Mouse (Mus musculus): ENCODE measurements at regions not wholly inside any gene's neighbourhood (a gene's known extent, or its start where the extent isn't known, plus 50 kb on each side); places are given as distances from the start of the nearest gene placed in this dataset.
A peak's percentile ranks its signal among the peaks of the same experiment; 100 is the strongest.

- DNase-seq (ENCODE audit: low spot score in 2 of 2): no peak
Measured at GRCm38 (mm10) chr4:125270951-125271350, 143.3 kb upstream of the Zc3h12a start.

- no peak for DNase-seq (ENCODE audit: low spot score in 2 of 2)
Measured at GRCm38 (mm10) chr4:125266212-125266611, 138.6 kb upstream of the Zc3h12a start.

DNA sequence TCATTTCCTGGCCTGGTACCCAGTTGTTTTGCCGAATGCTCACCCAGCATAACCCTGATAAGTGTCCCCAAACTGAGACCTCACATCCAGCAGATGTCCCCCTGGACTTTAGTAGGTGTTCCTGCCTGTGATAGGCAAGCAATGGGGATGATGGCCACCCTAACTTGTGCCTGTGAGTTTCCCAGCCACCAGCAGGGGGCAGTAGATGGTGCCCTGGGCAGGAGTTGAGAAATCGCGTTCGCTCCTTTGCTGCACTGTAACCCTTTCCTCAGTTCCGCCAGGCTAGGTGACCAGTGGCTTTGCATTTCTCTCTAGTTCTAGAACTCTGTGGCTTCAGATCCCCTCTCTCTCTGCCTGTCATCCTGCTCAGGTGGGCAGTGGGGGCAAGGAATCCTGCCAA lies 137.9 kb upstream of the Zc3h12a start:
- DNase-seq (ENCODE audit: low spot score in 2 of 2): peak in 1 of 2 experiments; percentile 50

- DNase-seq (ENCODE audit: low spot score in 2 of 2): no peak
Measured at GRCm38 (mm10) chr4:125265065-125265464, 137.4 kb upstream of the Zc3h12a start.

GRCm38 (mm10) chr4:125261547-125261946 lies 133.9 kb upstream of the Zc3h12a start:
- peak; percentile 46 to 52 for DNase-seq (ENCODE audit: low spot score in 2 of 2)

DNA sequence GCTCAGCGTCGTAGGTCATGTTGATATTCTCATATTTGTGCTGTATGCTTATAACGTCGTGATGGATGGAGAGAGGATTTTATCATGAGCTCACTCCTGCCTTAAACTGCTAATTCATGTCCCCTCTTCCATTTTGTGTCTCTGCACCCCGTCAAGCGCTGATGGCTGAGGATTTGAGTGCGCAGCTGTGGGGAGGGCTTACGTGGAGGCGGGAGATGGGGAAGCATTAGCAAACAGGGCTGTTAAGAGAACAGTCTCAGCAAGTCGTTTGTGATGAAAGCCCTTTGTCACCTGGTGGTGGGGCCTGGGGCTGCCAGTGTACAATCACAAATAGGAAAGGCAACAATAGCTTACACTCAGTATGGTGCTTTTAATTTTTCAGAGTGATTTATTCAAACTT lies 131.7 kb upstream of the Zc3h12a start:
- peak in 1 of 2 experiments; percentile 43 for DNase-seq (ENCODE audit: low spot score in 2 of 2)

DNA sequence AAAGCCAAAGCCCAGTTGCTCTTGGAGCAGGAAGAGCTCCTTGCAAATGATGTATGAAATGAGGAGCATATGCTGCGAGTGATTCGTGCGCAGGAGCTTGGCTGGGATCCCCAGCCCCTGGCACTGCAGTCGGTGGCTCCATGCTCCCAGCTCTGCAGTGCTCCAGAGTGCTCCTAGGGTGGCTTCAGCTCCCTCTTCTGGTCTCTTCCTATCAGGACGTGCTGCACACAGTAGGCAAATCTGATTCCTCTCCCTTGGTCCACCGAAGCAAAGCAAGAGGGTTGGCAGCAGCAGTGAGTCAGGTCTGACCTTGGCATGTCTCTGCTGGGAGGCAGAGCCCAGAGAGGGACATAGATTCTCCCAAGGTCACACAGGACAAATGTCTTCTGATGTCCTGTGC lies 130.3 kb upstream of the Zc3h12a start:
- peak; percentile 53 to 55 for DNase-seq (ENCODE audit: low spot score in 2 of 2)

DNA sequence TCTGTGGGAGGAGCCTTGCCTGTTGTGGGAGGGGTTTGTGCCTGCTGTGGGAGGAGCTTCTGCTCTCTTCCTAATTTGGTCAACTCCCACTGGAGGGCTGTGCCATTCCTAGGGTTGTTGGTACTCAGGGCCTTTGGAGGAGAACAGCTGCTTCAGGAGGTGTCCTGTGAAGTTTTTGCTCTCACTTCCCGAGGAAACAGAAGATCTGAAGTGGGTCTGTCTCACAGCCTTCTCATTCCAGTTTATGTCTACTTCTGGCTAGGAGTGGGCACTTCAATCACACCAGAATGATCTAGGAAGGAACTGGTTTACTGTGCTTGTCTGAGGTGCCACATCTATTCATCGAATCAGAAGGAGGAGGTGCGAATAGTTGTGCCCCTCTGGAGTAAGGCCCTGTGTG lies 125.5 kb upstream of the Zc3h12a start:
- DNase-seq (ENCODE audit: low spot score in 2 of 2): no peak

GRCm38 (mm10) chr4:125252228-125252627 lies 124.6 kb upstream of the Zc3h12a start:
- DNase-seq (ENCODE audit: low spot score in 2 of 2): no peak

GRCm38 (mm10) chr4:125249061-125249460 lies 121.4 kb upstream of the Zc3h12a start:
- no peak for DNase-seq (ENCODE audit: low spot score in 2 of 2)

GRCm38 (mm10) chr4:125246171-125246570 lies 118.5 kb upstream of the Zc3h12a start:
- DNase-seq (ENCODE audit: low spot score in 2 of 2): no peak

- no peak for DNase-seq (ENCODE audit: low spot score in 2 of 2)
Measured at GRCm38 (mm10) chr4:125242512-125242911, 114.9 kb upstream of the Zc3h12a start.

- no peak for DNase-seq (ENCODE audit: low spot score in 2 of 2)
Measured at GRCm38 (mm10) chr4:125241577-125242262, 114.1 kb upstream of the Zc3h12a start.

DNA sequence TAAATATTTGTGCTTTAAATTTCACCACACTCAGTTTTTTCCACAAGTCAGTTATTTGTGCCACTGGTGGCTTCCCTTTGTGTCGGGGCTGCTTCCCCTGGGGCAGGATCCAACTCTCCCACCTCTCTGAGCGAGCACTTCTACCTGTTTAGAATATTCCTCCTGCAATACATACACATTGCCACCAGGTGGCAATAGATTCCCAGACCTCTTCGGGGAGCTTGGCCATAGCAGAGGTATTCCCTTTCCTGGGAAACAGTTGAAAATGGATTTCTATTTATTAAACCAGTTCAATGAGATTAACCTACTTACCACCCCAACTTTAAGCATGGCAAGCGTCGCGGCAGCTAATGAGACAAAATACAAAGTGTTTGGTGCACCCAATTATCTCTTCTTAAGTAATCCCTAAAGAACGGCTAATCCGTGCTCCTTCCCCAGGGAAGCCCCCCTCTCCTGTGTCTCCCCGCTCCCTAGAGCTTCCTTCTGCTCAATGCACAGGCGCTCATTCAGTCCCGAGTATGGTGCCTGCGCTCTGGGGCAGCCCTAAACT lies 104.1 kb upstream of the Zc3h12a start:
- DNase-seq (ENCODE audit: low spot score in 2 of 2): peak; percentile 62 to 71

DNA sequence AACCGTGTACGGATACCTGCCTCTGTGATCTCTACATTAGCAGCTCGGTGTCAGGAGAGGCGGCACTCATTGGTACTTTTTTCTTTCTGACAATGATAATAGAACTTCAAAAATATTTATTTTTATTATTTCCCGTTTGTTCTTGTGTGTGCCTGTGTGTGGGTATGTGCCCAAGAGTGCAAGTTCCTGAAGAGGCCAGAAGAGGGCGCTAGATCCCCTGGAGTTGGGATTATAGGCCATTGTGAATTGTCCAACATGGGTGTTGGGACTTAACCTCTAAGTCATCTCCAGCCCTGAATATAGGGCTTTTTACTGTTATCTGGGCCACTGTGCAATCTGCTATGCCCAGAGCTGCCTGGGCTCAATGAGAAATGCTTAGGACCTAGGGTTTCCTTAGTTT lies 99.6 kb upstream of the Zc3h12a start:
- DNase-seq (ENCODE audit: low spot score in 2 of 2): no peak

DNA sequence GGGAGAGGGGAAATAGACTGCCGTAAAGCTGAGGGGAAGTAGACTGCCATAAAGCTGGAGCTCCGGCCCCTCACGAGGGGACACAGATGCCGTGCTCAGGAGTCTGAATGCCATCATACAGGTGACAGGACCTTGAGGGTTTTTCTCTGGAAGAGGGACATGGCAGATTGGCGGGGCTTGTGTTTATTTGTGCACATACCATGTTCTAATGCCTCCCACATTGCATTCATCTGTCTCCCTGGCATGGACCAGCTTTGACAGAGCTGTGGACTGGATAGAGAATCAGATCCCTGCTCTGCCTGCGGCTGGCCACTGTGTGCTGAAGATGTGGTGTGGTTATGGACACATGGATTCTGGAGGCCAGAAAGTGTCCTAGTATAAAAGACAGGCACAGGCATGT lies 95.3 kb upstream of the Zc3h12a start:
- DNase-seq (ENCODE audit: low spot score in 2 of 2): no peak

DNA sequence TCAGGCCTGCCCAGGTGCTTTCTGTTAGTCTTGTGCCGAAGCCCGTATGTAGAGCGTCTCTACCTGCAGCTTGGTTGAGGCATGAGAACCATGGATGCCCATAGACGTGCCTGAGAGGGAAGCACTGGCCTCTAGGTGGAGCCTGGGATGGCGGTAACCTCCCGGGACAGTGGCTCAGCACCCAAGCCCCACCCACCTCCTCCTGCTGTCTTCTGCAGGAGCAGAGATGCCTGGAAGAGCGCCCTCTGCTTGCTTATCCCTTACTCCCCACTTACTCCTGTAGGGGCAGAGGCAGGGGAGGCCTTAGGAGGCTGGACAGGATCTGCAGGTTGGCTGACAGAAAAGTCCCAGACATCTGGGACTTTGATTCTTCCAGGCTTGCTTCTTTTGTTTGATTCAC lies 92.7 kb upstream of the Zc3h12a start:
- no peak for DNase-seq (ENCODE audit: low spot score in 2 of 2)

GRCm38 (mm10) chr4:125219209-125219608 lies 91.6 kb upstream of the Zc3h12a start:
- no peak for DNase-seq (ENCODE audit: low spot score in 2 of 2)

GRCm38 (mm10) chr4:125214306-125214705 lies 86.7 kb upstream of the Zc3h12a start:
- no peak for DNase-seq (ENCODE audit: low spot score in 2 of 2)

- no peak for DNase-seq (ENCODE audit: low spot score in 2 of 2)
Measured at GRCm38 (mm10) chr4:125212176-125212530, 84.5 kb upstream of the Zc3h12a start.

DNA sequence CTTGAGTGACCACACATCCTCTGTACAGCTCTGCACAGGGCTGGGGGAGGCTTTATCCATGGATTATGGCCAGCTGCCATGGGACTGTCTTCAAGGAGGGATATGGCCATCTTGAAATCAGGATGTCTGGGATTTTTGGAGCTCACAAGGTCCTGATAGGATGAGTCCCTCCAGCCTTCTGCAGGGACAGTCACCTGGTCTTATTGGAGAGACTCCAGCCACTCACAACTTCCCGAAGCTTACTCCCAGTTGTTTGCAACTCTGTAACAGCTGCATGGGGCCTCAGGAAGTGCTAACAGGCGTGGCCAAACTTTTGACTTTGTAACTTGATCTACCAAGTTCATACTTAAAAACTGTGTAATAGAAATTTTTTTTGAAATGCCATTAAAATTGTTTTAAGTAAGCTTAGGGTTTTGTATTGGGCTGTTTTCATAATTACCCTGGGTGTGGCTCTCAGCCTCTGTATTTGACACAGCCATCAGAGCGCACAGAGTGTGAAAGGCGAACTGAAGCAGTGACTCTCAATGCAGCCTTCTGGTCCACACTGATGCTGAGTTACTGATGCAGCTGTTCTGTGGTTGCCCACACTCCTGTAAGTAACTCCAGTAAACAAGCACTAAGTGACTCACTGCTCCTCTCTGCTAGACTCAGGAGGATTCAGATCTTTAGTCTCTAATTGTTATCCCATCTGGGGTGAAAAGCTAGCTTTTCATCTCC lies 84.0 kb upstream of the Zc3h12a start:
- DNase-seq (ENCODE audit: low spot score in 2 of 2): no peak

DNA sequence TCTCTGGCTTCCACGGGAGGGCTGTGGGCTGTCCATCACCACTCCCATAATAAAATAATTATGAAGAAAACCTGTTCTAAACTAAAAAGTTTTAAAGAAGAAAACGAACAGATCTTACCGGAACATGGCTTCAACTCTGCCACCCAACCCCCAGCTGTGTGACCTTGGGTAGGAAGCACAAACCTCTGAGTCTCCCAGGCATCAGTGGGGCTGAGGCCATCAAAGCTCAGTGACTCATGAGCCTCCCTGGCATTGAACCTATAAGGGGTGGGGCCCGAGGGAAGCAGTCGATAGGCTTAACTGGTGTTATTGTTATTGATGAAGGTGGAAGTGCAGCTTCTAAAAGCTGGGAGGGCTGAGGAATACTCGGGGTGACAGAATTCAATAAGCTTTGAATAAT lies 83.1 kb upstream of the Zc3h12a start:
- DNase-seq (ENCODE audit: low spot score in 2 of 2): no peak

Measured in right cerebral cortex, postnatal 10 days (tissue).